Mouse (Mus musculus): ENCODE results near the gene Bicral.

Gene Bicral
- long read RNA-seq, experiment 1, partial matches to known transcripts: 1 of 5 reads
- long read RNA-seq, experiment 1, other reads (novel, unspliced or antisense): 4 of 5 reads
- long read RNA-seq, experiment 2, partial matches to known transcripts: 1 of 6 reads
- long read RNA-seq, experiment 2, other reads (novel, unspliced or antisense): 5 of 6 reads

DNA sequence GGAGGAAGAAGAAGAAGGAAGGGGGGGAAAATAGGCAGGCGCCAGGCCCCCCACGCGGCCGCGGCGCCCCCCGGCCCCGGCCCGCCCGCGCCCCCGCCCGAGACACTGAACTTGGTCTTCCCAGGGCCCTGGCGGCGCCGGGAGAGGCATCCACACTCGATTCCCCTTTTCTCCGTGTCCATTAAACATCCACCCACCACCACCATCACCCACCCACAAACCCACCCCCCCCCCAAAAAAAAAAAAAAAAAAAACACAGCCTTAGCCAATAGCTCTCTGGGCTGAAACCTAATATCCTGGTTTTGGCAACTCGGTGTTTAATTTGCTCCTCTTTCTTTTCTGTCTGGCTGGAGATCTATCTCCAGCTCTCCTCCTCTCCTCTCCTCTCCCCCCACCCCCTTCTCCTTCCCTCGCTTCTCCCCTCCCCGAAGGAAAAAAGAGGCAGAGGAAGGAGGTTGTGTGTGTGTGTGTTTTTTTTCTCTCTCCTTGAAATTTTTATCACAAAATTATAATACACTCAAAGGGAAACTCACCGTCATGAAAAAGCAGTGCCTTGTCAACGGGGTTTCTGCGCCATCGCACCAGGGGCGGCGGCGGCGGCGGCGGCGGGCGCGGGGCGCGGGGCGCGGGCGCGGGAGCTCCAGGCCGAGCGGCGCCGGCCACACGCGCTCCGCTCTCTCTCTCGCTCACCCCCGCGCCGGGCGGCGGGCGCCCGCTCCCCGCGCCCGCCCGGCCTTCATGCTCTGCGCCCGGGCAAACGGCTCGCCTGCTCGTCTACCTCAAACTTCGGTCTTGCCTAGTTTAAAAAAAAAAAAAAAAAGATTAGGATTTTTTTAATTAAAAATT, at the start of gene Bicral:
Gene Bicral, minus strand, starts transcription at position 580 of the 846 bp plus-strand sequence.
- intact Hi-C loops (cut with DNase I): loop anchor here (2.0 kb wide), 1 partner anchor 33 kb away; the partner anchor contains the start of gene Tbcc

DNA sequence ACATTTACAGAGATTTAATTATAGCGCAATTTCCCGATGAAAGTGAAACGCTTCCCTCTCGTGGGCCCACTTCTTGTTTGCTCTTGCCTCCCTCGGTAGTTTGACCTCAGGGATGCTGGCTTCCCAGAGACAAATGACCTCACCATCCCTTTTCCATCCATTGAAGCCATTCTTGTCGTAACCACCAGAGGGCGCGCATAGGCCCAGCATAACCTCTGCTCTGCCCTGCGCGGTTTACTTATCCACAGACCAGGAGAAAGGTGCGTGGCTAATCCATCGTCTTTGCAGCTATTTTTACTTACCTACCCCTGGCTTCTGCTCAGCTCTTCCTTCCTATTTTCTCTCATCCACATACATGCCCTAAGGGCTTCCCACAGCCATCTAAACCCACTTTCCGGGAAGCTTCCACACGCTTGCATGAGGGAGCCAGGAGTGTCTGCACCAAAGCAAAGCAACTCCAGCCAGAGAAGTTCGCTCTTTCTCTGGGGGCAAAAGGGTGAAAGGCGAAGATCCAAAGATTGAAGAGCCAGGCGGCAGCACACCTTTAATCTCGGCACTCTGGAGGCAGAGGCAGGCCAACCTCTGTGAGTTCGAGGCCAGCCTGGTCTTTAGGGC, 45.7 kb upstream of the Bicral start:
- intact Hi-C loops (cut with DNase I): loop anchor here (5.0 kb wide), 1 partner anchor 58 kb away; no protein-coding TSS in a partner anchor

- intact Hi-C loops (cut with DNase I): loop anchor here (5.0 kb wide), 1 partner anchor 61 kb away; no protein-coding TSS in a partner anchor
These were observed 42.7 kb upstream of the Bicral start for GRCm38 (mm10) chr17:46900941-46901340.

DNA sequence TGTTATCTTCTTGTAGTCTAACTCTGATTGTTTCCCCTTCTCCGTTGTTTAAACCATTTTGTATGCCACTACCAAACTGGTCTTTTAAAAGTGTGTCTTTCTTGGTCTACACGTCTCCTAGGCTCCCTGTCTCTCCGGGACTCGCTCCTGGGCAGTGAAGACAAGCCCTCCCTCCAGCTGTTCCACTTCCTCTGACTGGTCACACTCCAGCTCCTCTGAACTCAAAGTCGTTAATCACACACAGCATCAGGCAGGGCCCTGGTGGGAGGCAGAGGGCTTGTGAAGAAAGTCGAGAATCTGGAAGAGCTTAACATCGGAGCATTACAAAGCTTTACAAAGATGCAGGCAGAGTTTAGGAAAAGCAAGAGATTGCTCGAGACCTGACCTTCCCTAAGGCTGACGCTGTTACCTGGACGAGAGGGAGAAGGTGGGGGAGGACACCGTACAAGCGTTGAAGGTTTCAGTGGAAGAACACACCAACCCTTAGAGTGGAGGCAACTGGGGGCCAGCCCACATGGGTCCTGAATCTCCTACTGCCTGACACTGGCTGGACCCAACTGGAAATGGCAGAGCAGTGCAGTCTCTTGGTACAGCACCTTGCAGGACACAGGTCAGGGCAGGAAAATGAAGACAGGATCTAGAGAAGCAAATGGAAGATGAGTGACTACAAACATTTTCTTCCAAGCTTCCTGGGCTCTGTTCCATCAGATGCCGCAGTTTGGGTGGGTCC, 39.1 kb upstream of the Bicral start:
- intact Hi-C loops (cut with DNase I): no loop called here

GRCm38 (mm10) chr17:46895426-46895825, 37.1 kb upstream of the Bicral start:
- intact Hi-C loops (cut with DNase I): no loop called here

DNA sequence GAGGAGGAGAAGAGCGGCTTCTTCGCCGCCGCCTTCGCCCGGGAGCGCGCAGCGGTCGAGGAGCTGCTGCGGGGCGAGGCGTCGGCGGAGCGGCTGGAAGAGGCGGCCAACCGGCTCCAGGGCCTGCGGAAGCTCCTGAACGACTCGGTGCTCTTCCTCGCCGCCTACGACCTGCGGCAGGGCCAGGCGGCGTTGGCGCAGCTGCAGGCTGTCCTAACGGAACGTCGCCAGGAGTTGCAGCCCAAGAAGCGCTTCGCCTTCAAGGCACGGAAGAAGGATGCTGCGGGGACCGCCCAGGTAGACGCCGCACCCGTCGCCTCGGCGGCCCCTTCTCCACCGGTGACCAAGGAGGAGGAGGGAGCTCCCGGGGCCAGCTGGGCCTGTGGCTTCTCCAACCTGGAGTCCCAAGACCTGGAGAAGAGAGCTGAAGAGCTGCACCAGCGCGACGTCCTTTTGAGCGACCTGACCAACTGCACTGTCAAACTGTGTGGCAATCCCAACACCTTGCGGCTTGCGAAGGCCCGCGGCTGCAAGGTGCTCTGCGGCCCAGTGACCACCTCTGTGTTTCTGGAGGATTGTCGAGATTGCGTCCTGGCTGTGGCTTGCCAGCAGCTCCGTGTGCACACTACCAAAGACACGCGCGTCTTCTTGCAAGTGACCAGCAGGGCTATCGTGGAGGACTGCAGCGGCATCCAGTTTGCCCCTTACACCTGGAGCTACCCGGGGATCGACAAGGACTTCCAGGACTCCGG, 32.7 kb upstream of the Bicral start:
- intact Hi-C loops (cut with DNase I): loop anchor here (2.0 to 5.0 kb wide), 2 partner anchors 34 to 109 kb away; partner anchors contain the start of gene Rpl7l1

GRCm38 (mm10) chr17:46890116-46890815, 32.0 kb upstream of the Bicral start, which contains the start of gene Tbcc:
TSS of gene Tbcc (plus strand) at chr17:46890684.
- intact Hi-C loops (cut with DNase I): loop anchor here (2.0 to 5.0 kb wide), 2 partner anchors 33 to 108 kb away; partner anchors contain the start of gene Rpl7l1

GRCm38 (mm10) chr17:46889450-46890084, 31.3 kb upstream of the Bicral start:
- intact Hi-C loops (cut with DNase I): loop anchor here (2.0 to 5.0 kb wide), 2 partner anchors 33 to 107 kb away; partner anchors contain the start of gene Rpl7l1

GRCm38 (mm10) chr17:46888511-46889212, 30.4 kb upstream of the Bicral start:
- intact Hi-C loops (cut with DNase I): no loop called here

DNA sequence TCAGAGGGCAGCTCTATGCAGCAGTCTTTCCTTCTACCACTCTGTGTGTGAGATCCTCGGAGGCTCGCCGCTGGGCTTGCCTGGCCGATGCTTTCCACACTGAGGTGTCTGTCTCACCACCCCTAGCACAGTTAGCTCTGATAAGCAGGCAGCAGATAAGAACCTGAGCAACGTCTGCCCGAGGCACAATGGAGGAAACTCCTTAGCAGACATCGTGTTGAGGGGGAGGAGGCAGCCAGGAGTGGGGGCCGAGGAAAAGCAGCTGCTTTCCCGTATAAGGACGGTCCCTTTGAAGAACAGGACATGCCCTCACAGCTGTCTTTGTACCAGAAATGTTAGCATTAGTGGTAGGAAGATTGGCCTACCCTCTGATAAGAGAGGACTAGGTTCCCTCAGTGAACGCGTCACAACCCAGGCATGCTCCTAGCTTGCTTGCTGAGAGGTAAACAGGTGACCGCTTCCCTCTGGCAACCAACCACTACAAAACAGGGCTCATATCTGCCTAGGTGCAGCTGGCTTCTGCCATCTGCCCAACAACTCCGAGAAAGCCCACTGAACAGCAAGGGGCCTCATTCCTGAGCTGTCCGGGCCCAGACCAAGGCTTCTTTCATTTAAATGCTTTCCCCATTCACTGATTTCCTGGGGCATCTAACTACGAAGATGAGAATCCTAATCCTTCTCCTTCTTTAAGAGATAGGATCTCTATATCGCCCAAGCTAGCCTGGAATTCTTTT, 27.8 kb upstream of the Bicral start:
- intact Hi-C loops (cut with DNase I): no loop called here

GRCm38 (mm10) chr17:46885218-46885909, 27.1 kb upstream of the Bicral start:
- intact Hi-C loops (cut with DNase I): no loop called here

GRCm38 (mm10) chr17:46884766-46885165, 26.5 kb upstream of the Bicral start:
- intact Hi-C loops (cut with DNase I): no loop called here

- intact Hi-C loops (cut with DNase I): no loop called here
These were observed 24.8 kb upstream of the Bicral start for GRCm38 (mm10) chr17:46883107-46883506.

DNA sequence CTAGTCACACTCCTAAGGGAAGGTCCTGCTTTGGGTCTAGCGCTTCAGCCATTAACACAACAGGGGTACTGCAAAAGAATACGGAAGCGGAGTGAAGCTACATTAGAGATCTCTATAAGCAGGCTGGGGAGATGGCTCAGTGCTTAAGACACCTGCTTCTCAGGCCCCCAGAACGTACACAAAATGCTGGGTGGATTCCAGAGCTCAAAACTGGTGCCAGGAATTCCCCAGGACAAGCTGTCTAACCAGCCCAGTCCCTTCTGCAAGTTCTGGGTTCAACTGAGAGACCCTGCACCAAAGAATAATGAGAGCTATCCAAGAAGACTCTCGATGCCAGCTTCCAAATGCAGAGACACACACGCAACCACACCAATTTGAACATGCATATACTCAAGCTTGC, 23.4 kb upstream of the Bicral start:
- intact Hi-C loops (cut with DNase I): no loop called here

DNA sequence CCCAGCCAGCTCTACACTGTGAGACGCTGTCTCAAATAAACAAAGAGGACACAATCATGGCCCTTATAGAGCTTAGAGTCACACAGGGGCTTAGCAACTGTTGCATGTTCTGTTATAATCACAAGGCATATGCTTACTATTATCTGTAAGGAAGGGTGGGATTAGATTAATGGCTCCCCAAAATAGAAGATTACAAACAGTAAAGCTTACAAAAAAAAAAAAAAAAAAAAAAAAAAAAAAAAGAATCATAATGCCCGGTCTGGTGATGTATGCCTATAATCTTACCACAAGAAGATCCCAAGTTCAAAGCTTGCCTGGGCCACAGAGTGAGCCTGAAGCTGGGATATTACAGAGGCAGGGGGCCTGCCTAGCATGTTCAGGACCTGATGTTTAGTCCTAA, 22.0 kb upstream of the Bicral start:
- intact Hi-C loops (cut with DNase I): no loop called here

GRCm38 (mm10) chr17:46879841-46880311, 21.6 kb upstream of the Bicral start:
- intact Hi-C loops (cut with DNase I): no loop called here

GRCm38 (mm10) chr17:46877061-46877460, 18.8 kb upstream of the Bicral start:
- intact Hi-C loops (cut with DNase I): no loop called here

All from adrenal gland (tissue).